Mouse (Mus musculus) kidney, embryonic 15.5 days (tissue): ENCODE measurements at regions not wholly inside any gene's neighbourhood (a gene's known extent, or its start where the extent isn't known, plus 50 kb on each side); places are given as distances from the start of the nearest gene placed in this dataset.

Experiments used
- ATAC-seq: fragments of 200-750 bp; cut with Nextera tagmentation; replicated peaks from 2 replicates; pipeline ENCODE4 v1.8.0; 2017; ENCODE audit warnings: moderate TSS enrichment; ENCODE audit not compliant: low FRiP score
- H3K27ac ChIP-seq: fragments of 300-500 bp; sonication (generic); 2 replicates; pipeline ENCODE4 v1.5.1; 2015; ENCODE audit warnings: mild to moderate bottlenecking, inconsistent platforms
- H3K27me3 ChIP-seq: fragments of 300-500 bp; sonication (generic); 2 replicates; pipeline ENCODE4 v1.6.1; 2015; ENCODE audit warnings: inconsistent platforms
- H3K36me3 ChIP-seq: fragments of 300-500 bp; sonication (generic); 2 replicates; pipeline ENCODE4 v1.6.1; 2015; ENCODE audit warnings: inconsistent platforms
- H3K4me1 ChIP-seq: fragments of 300-500 bp; sonication (generic); 2 replicates; pipeline ENCODE4 v1.6.1; 2015; ENCODE audit warnings: inconsistent platforms
- H3K4me2 ChIP-seq: fragments of 300-500 bp; sonication (generic); 2 replicates; pipeline ENCODE4 v1.6.1; 2015; ENCODE audit warnings: moderate library complexity, mild to moderate bottlenecking, inconsistent platforms
- H3K4me3 ChIP-seq: fragments of 300-500 bp; sonication (generic); replicated peaks from 2 replicates; pipeline ENCODE4 v1.5.1; 2015; ENCODE audit warnings: mild to moderate bottlenecking, inconsistent platforms
- H3K9ac ChIP-seq: fragments of 300-500 bp; sonication (generic); 2 replicates; pipeline ENCODE4 v1.6.1; 2015; ENCODE audit warnings: mild to moderate bottlenecking, inconsistent platforms
- H3K9me3 ChIP-seq: fragments of 300-500 bp; sonication (generic); replicated peaks from 2 replicates; pipeline ENCODE4 v1.6.1; 2016; ENCODE audit warnings: inconsistent platforms
- WGBS: fragments of 180-500 bp; shearing (Covaris S2); methylation state at CpG from one replicate; pipeline ENCODE4 v1.1.7; 2015; ENCODE audit warnings: mixed read lengths; 5-methylcytosine and 5-hydroxymethylcytosine counted together

DNA sequence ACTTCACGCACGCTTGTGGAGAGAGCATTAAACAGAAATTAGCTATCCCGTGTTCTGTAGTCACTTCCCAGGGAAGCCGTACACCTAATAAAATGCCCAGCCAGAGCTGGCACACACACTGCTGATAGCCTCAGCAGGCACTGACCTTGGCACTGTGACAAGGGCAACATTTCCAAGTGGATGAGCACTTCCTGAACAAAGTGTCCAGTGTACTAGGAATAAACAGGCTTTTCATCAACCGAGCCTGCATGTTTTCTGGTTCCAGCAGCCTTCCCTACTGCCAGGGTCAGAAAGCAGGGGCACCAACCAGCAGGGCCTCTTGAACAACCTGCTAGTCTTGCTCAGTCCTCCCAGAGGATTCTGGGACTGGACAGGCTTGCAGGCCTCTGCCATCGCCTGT lies 74.3 kb upstream of the Armc2 start:
- no peaks in the 10 kb centered on the region for H3K9me3 ChIP-seq
- no peak overlapping the region for H3K27ac ChIP-seq
- 75% methylated on average over 6 of the region's 6 CpGs for whole genome bisulfite sequencing
- no peak overlapping the region for H3K4me3 ChIP-seq
- ATAC-seq = no peak
- no peaks in the 10 kb centered on the region for H3K36me3 ChIP-seq
- no peak overlapping the region for H3K4me2 ChIP-seq
- peaks cover 27% of the 10 kb centered on the region for H3K4me1 ChIP-seq
- no peak overlapping the region for H3K9ac ChIP-seq
- no peaks in the 10 kb centered on the region for H3K27me3 ChIP-seq

DNA sequence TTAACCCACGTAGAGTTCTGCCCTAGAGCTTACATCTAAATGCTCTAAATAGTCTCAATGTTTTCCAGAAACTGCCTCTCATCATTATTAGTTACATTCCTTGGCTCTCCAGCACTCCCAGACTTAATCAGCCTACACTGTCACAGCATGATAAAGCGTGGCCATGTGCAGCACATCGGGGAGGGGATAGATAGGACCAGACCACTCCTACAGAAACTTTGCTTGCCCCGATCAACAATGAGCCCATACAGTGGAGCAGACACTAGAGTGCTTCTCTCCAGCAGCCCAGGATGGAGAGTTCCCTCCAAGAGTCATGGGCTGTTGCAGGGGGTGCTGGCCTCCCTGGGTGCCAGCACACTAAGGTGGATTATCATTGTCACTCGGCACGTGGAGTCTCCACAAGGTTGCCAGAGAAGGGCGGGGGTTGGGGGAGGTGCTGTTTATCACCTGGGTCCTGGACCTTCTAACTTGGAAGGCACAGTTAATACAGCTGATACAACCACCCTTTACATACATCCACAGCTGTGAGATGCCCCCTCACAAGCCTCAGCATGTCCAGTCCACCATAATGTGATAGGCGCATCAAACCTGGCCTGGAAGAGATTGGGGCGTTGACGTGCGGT lies 73.4 kb upstream of the Armc2 start:
- H3K36me3 ChIP-seq = no peaks in the 10 kb centered on the region
- H3K9me3 ChIP-seq = no peaks in the 10 kb centered on the region
- H3K4me3 ChIP-seq = no peak overlapping the region
- H3K4me2 ChIP-seq = no peak overlapping the region
- no peak overlapping the region for H3K27ac ChIP-seq
- H3K4me1 ChIP-seq = peaks cover 27% of the 10 kb centered on the region
- no peaks in the 10 kb centered on the region for H3K27me3 ChIP-seq
- 88% methylated on average over 11 of the region's 11 CpGs for WGBS
- no peak for ATAC-seq
- no peak overlapping the region for H3K9ac ChIP-seq

DNA sequence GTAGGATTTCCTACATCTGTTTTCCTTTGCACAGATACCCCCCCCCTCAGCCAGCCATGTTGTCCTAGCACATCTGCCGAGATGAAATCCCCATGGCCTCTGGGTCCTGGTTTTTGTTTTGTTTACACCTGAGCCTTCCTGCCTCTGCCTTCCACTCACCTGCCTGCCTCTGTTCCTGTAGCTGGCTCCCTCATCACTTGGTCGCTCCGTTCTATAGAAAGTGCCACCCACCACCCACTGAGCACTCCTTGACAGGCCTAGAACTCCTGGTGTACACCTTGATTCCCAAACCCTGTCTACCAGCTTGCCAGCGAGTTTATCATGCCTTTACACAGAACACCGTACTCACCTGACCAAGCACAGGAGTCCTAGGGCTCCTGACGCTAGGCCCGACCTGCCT lies 72.6 kb upstream of the Armc2 start:
- no peaks in the 10 kb centered on the region for H3K27me3 ChIP-seq
- no peaks in the 10 kb centered on the region for H3K36me3 ChIP-seq
- H3K27ac ChIP-seq = no peak overlapping the region
- no peak for ATAC-seq
- H3K9ac ChIP-seq = no peak overlapping the region
- H3K4me1 ChIP-seq = peaks cover 27% of the 10 kb centered on the region
- H3K9me3 ChIP-seq = no peaks in the 10 kb centered on the region
- no peak overlapping the region for H3K4me2 ChIP-seq
- 94% methylated on average over 7 of the region's 7 CpGs for WGBS
- H3K4me3 ChIP-seq = no peak overlapping the region

DNA sequence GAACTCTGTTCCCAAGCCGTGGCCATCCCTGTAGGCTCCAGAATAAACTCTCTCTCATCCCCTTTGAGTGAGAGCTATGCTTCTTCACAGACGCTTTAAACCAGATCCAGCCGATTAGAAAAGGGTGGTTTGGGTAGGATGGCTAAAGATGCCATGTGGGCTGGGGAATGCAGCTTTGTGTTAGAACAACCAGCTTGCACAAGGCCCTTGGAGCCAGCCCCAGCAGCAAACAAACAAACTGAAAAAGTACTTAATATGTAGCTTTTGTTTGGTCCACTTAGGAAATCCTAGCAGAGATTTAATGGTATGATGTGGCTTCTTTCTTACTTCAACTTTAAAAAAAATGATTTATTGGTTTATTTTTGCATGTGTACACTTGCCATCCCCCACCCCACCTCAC lies 71.9 kb upstream of the Armc2 start:
- Histone ChIP-seq H3K9ac (no peak overlapping the region), H3K4me2 (no peak overlapping the region), H3K27me3 (no peaks in the 10 kb centered on the region), H3K27ac (peak overlapping the region; percentile 66; the same call in 1 of the 2 replicates), H3K36me3 (no peaks in the 10 kb centered on the region), H3K9me3 (no peaks in the 10 kb centered on the region), H3K4me3 (no peak overlapping the region), H3K4me1 (peaks cover 27% of the 10 kb centered on the region)
- 50% methylated on average over 3 of the region's 3 CpGs for WGBS
- ATAC-seq = no peak

DNA sequence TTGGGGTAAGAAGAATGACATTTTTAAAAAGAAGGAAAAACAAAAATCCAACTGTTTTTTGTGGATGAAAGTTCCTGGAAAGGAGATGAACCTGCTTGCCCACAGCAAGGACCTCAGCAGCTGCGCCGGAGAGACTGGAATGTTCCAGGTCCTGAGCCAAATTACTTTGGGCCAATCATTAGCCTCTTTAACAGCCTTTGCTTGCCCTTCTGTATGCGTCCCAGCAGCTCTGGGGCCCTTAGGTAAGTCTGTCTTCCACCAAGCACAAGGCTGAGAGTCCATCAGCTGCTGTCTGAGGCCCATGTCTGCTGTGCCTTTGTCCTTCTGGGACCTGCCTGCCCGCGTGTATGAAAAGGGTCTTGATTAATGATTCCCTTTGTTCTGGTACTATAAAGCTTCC lies 71.4 kb upstream of the Armc2 start:
- Histone ChIP-seq H3K4me2 (no peak overlapping the region), H3K4me3 (no peak overlapping the region), H3K27me3 (no peaks in the 10 kb centered on the region), H3K36me3 (no peaks in the 10 kb centered on the region), H3K9ac (no peak overlapping the region), H3K27ac (peak overlapping the region; percentile 66), H3K9me3 (no peaks in the 10 kb centered on the region), H3K4me1 (peaks cover 27% of the 10 kb centered on the region)
- WGBS = 40% methylated on average over 5 of the region's 5 CpGs
- peak; percentile 76 for ATAC-seq

DNA sequence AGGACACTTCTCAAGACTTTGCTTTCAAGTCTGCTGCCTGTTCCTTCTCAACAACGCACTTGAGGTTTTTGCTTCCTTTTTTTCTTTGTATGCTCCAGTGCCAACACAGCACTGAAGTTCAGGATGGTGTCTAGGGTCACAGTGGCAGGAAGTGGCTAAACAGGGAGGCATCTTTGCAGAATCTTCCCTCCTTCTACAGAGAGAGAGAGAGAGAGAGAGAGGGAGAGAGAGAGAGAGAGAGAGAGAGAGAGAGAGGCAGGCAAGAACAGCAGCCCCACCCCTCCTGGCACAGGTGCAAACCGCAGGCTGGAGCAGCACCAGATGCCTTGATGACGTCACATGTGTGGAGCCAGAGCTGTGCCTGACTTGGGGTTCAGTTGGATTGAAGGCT lies 71.0 kb upstream of the Armc2 start:
- 14% methylated on average over 3 of the region's 3 CpGs for WGBS
- Histone ChIP-seq H3K9me3 (no peaks in the 10 kb centered on the region), H3K4me3 (no peak overlapping the region), H3K4me2 (peak overlapping the region; percentile 26; the same call in 1 of the 2 replicates), H3K27ac (peak overlapping the region; percentile 66), H3K9ac (no peak overlapping the region), H3K36me3 (no peaks in the 10 kb centered on the region), H3K27me3 (no peaks in the 10 kb centered on the region), H3K4me1 (peaks cover 27% of the 10 kb centered on the region)
- 0 out of 2 replicates have a peak, but pooled peaks have one; percentile 50 for ATAC-seq

DNA sequence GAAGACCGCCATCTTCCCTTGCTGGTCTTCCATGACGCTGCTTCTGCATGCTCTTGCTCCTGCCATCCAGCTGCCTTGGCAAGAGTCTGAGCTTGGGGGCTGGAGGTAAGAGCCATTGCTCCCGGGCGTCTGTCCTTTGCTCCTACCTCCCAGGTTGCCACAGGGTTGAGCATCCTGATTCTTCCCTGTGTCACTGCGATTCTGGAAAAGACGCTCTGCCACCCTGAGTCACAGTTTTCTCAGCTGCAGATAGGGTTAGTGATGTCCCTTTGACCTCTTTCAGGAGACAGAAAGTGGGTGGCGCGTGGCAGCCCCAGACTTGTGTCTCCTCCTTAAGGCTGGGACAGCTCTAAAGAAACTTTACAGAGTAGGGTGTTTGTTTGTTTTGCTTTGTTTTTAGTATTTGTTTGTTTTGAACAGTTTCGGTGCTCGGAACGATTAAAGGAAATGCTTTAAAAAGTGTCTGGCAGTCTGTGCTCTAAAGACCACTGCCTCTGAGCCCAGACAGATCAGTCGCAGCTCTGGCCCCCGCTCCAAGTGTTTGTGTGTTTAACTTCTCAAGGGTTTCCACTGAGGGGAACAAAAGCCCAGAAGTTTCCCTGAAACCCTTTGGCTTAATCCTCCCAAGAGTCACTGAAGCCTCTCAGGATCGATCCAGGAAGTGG lies 70.5 kb upstream of the Armc2 start:
- Histone ChIP-seq H3K4me2 (peak overlapping the region; percentile 26), H3K9ac (no peak overlapping the region), H3K9me3 (no peaks in the 10 kb centered on the region), H3K36me3 (no peaks in the 10 kb centered on the region), H3K27me3 (no peaks in the 10 kb centered on the region), H3K4me1 (peaks cover 27% of the 10 kb centered on the region), H3K27ac (no peak overlapping the region), H3K4me3 (no peak overlapping the region)
- 45% methylated on average over 14 of the region's 14 CpGs for WGBS
- ATAC-seq = no peak

DNA sequence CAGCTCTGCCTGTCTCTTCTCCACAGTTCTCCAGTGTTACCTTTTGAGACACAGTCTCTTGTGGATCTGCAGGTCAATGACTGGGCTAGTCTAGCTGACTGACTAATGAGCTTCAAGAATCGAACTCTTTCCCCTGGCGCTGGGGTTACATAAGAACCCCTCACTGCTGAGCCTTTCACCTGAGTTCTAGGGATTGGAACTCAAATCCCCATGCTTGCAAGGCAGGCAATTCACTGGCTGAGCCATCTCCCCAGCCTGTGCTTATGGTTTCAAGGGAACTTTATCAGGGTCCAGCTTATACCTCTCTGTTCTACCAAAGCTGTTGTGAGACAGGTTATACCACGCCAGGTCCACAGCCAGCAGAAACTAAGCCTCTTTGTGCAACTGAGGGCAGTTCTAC lies 69.7 kb upstream of the Armc2 start:
- no peak overlapping the region for H3K27ac ChIP-seq

DNA sequence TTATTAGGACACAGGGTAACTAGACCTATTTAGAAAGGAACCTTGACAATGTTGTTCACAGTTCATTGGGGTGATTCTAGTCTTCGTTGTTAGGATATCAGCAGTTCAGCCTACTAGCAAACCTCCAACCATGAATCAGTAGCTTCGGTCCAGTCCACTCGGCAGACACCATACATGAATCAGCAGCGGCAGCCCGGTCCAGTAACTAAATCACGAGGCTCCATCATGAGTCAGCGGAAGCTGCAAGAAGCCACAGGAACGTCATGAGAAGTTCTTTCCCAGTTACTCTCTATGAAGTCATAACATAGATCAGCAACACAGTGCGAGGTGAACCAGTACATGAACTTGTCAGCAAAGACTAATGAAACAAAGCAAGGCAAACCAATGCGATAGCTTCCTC lies 68.4 kb upstream of the Armc2 start:
- no peak for ATAC-seq
- Histone ChIP-seq H3K4me2 (no peak overlapping the region), H3K27ac (no peak overlapping the region), H3K36me3 (no peaks in the 10 kb centered on the region), H3K27me3 (no peaks in the 10 kb centered on the region), H3K4me1 (peaks cover 27% of the 10 kb centered on the region), H3K9me3 (no peaks in the 10 kb centered on the region), H3K9ac (no peak overlapping the region), H3K4me3 (no peak overlapping the region)
- WGBS = 92% methylated on average over 10 of the region's 10 CpGs

More for the DNA sequence above, 69.7 kb upstream of the Armc2 start:
- peaks cover 27% of the 10 kb centered on the region for H3K4me1 ChIP-seq
- no peaks in the 10 kb centered on the region for H3K9me3 ChIP-seq
- H3K9ac ChIP-seq = no peak overlapping the region
- no peaks in the 10 kb centered on the region for H3K36me3 ChIP-seq
- H3K4me2 ChIP-seq = no peak overlapping the region
- ATAC-seq = no peak
- WGBS = 96% methylated on average over 3 of the region's 3 CpGs
- H3K27me3 ChIP-seq = no peaks in the 10 kb centered on the region
- H3K4me3 ChIP-seq = no peak overlapping the region

DNA sequence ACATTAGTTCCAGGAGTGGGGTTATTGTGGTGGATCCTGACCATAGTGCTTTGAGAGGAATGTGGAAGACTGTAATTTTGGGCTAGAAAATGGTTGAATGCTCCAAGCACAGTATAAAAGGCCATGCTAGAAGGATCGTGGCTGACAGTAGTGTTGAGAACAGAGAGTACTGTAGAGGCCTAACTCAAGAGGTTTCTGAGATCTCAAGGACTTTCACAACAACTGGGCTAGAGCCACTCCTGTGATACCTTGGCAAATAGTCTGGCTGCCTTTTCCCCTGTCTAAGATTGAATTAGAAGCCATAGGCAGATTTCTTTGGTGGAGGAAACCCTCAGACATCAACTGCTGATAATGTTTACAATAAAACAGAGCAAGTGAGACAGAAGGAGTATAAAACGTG lies 67.1 kb upstream of the Armc2 start:
- no peak overlapping the region for H3K9ac ChIP-seq
- no peak for ATAC-seq
- H3K4me1 ChIP-seq = peaks cover 27% of the 10 kb centered on the region
- 88% methylated on average over 2 of the region's 2 CpGs for WGBS
- H3K9me3 ChIP-seq = no peaks in the 10 kb centered on the region
- H3K27ac ChIP-seq = no peak overlapping the region
- H3K27me3 ChIP-seq = no peaks in the 10 kb centered on the region
- no peak overlapping the region for H3K4me2 ChIP-seq
- H3K36me3 ChIP-seq = no peaks in the 10 kb centered on the region
- no peak overlapping the region for H3K4me3 ChIP-seq

DNA sequence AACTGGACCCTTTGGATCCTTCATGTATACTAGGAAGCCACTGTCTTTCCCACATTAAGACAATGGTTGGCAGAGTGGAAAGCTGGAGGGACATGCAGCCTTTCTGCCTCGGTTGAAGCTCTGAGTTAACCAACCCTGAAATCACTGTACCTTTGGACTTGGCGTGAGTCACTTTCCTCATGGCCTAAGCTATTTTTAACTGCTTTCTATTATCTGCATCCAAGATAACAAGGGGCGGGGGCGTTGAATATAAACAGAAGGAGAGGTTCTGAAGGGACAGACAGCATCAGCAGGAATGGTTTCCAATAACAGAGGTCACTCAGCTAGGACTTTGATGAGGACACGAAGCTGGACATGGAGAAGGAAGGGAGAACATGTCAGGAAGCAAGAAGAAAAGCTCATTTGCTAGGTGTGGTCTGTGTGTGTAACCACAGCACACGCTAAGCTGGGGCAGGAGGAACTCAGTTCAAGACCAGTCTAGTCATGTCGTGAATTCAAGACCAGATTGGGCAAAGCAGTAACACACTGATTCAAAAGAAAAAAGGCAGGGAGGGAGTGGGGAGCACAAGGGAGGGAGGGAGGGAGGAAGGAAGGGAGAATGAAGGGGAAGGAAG lies 64.1 kb upstream of the Armc2 start:
- no peak overlapping the region for H3K4me3 ChIP-seq
- no peaks in the 10 kb centered on the region for H3K27me3 ChIP-seq
- WGBS = 47% methylated on average over 7 of the region's 7 CpGs
- no peaks in the 10 kb centered on the region for H3K9me3 ChIP-seq
- H3K9ac ChIP-seq = no peak overlapping the region
- peaks cover 5% of the 10 kb centered on the region; the same call in 1 of the 2 replicates for H3K4me1 ChIP-seq
- no peaks in the 10 kb centered on the region for H3K36me3 ChIP-seq
- no peak overlapping the region for H3K27ac ChIP-seq
- H3K4me2 ChIP-seq = no peak overlapping the region
- no peak for ATAC-seq

DNA sequence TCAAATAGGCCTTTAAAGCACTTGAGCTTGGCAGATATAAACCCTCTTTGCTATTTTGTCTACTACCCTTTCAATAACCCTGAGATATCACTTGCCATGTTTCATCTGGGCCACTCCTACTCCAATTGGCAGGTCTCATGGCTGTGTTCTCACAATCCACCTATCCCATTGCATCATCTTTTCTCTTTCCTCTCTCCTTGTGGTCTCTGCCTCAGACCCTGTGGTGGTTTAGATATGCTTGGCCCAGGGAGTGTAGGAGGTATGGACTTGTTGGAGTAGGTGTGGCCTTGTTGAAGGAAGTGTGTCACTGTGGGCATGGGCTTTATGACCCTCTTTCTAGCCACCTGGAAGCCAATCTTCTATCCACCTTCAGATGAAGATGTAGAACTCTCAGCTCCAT lies 61.5 kb upstream of the Armc2 start:
- peaks cover 5% of the 10 kb centered on the region; the same call in 1 of the 2 replicates for H3K4me1 ChIP-seq
- H3K4me2 ChIP-seq = no peak overlapping the region
- no peak overlapping the region for H3K4me3 ChIP-seq
- no peaks in the 10 kb centered on the region for H3K9me3 ChIP-seq
- no peaks in the 10 kb centered on the region for H3K36me3 ChIP-seq
- no peaks in the 10 kb centered on the region for H3K27me3 ChIP-seq
- H3K27ac ChIP-seq = no peak overlapping the region
- H3K9ac ChIP-seq = no peak overlapping the region
- ATAC-seq = no peak
